21 mouse cellular contexts compared by ENCODE assay signal in genomic region chr13:37845641-37846040, GRCm38 (mm10).
DNase-seq lines count a peak whose midpoint lies in the region; ATAC-seq lines count a peak whose summit lies in the region.
"Had no signal": no experiment of that assay in that cellular context is flagged by ENCODE, and none has a peak within 500 bp of the region (broad histone marks: within the 10 kb centered on the region; RNA-seq: fewer than 3 reads in every experiment).

No protein-coding gene starts in this region.

- H3K36me3 ChIP-seq in heart, embryonic 13.5 days: no peaks in the 10 kb centered on the region
- peaks cover 3% of the 10 kb centered on the region; the same call in 1 of the 2 replicates for H3K36me3 ChIP-seq in liver, embryonic 11.5 days (ENCODE audit: control insufficient read depth, insufficient read depth, low read length)
- no peaks in the 10 kb centered on the region for H3K36me3 ChIP-seq in liver, embryonic 12.5 days
- peaks cover 61% of the 10 kb centered on the region for H3K36me3 ChIP-seq in megakaryocyte, embryonic 14.5 days (replicated peaks; ENCODE audit: low read length)
- H3K36me3 ChIP-seq: neural tube, embryonic 13.5 days had no signal

- no peak for DNase-seq in heart, postnatal 36 days
- DNase-seq in liver, embryonic 11.5 days (ENCODE audit: low spot score): no peak
- DNase-seq in liver: no peak
- no peak for DNase-seq in cerebellum, postnatal 10 days
- DNase-seq in layer of hippocampus, adult 9-10 months (ENCODE audit: low spot score): no peak
- DNase-seq: B cell, adult 2 months; cerebellum, postnatal 36 days; heart, adult 2 months; kidney, adult 18-20 months; left cerebral cortex, postnatal 4 days; lung, embryonic 14.5 days; right cerebral cortex, postnatal 25 days; thymus, postnatal 36 days had no signal

- no peaks in the 10 kb centered on the region for H3K27me3 ChIP-seq in heart, embryonic 13.5 days (replicated peaks)
- H3K27me3 ChIP-seq in liver, embryonic 11.5 days (replicated peaks; ENCODE audit: control insufficient read depth, insufficient read depth, low read length): no peaks in the 10 kb centered on the region
- no peaks in the 10 kb centered on the region for H3K27me3 ChIP-seq in liver, embryonic 12.5 days (replicated peaks)
- no peaks in the 10 kb centered on the region for H3K27me3 ChIP-seq in megakaryocyte, embryonic 14.5 days (replicated peaks)
- H3K27me3 ChIP-seq: neural tube, embryonic 13.5 days; Patski had no signal

- H3K27ac ChIP-seq in heart, embryonic 13.5 days (replicated peaks): 0 out of 2 replicates have a peak overlapping the region, but pooled peaks have one; percentile 24
- peak overlapping the region; percentile 6 for H3K27ac ChIP-seq in liver, embryonic 11.5 days (ENCODE audit: low read depth, low read length)
- peak overlapping the region; percentile 59 for H3K27ac ChIP-seq in liver, embryonic 12.5 days
- H3K27ac ChIP-seq: heart, adult 2 months; layer of hippocampus, adult 2 months; neural tube, embryonic 13.5 days had no signal

- H3K4me2 ChIP-seq in heart, embryonic 13.5 days: no peak overlapping the region
- H3K4me2 ChIP-seq in liver, embryonic 11.5 days: peak overlapping the region; percentile 36
- H3K4me2 ChIP-seq in liver, embryonic 12.5 days: 0 out of 2 replicates have a peak overlapping the region, but pooled peaks have one; percentile 13
- H3K4me2 ChIP-seq: lung, embryonic 14.5 days; neural tube, embryonic 13.5 days had no signal

- H3K9me3 ChIP-seq in heart, embryonic 13.5 days: no peaks in the 10 kb centered on the region
- no peaks in the 10 kb centered on the region for H3K9me3 ChIP-seq in liver, embryonic 11.5 days (ENCODE audit: control insufficient read depth, low read length)
- H3K9me3 ChIP-seq in liver, embryonic 12.5 days (replicated peaks): no peaks in the 10 kb centered on the region
- no peaks in the 10 kb centered on the region for H3K9me3 ChIP-seq in megakaryocyte, embryonic 14.5 days
- H3K9me3 ChIP-seq: neural tube, embryonic 13.5 days had no signal

- intact Hi-C loops in heart, postnatal 36 days (cut with DNase I): no loop called here

- H3K4me3 ChIP-seq in heart, embryonic 13.5 days: no peak overlapping the region
- H3K4me3 ChIP-seq in liver, embryonic 11.5 days (ENCODE audit: low read depth, low read length): no peak overlapping the region
- no peak overlapping the region for H3K4me3 ChIP-seq in liver, embryonic 12.5 days
- peak overlapping the region; percentile 70 for H3K4me3 ChIP-seq in megakaryocyte, embryonic 14.5 days (replicated peaks)
- H3K4me3 ChIP-seq: heart, adult 2 months; layer of hippocampus, adult 2 months; neural tube, embryonic 13.5 days had no signal

- peaks cover 44% of the 10 kb centered on the region for H3K4me1 ChIP-seq in heart, embryonic 13.5 days
- peaks cover 48% of the 10 kb centered on the region for H3K4me1 ChIP-seq in liver, embryonic 11.5 days (replicated peaks; ENCODE audit: control insufficient read depth, insufficient read depth, low read length)
- peaks cover 82% of the 10 kb centered on the region for H3K4me1 ChIP-seq in liver, embryonic 12.5 days
- H3K4me1 ChIP-seq in megakaryocyte, embryonic 14.5 days: peaks cover 92% of the 10 kb centered on the region

- 69% methylated on average over 7 of the region's 7 CpGs for WGBS in heart, embryonic 13.5 days
- 60% methylated on average over 7 of the region's 7 CpGs for WGBS in liver, embryonic 11.5 days
- 44% methylated on average over 7 of the region's 7 CpGs for WGBS in liver, embryonic 12.5 days (ENCODE audit: insufficient replicate concordance)

- no peak for ATAC-seq in heart, embryonic 13.5 days (ENCODE audit: extremely low read depth, insufficient number of reproducible peaks, low FRiP score, low TSS enrichment)
- ATAC-seq in liver, embryonic 11.5 days (replicated peaks; ENCODE audit: low FRiP score): no peak
- no peak for ATAC-seq in liver, embryonic 12.5 days
- ATAC-seq: forebrain, embryonic 16.5 days; hindbrain, embryonic 16.5 days; Patski had no signal

- no peak overlapping the region for H3K9ac ChIP-seq in heart, embryonic 13.5 days
- H3K9ac ChIP-seq in liver, embryonic 11.5 days (ENCODE audit: low read depth, low read length): no peak overlapping the region
- no peak overlapping the region for H3K9ac ChIP-seq in liver, embryonic 12.5 days
- H3K9ac ChIP-seq: lung, embryonic 14.5 days; neural tube, embryonic 13.5 days had no signal

Comparison
In these comparisons a context has a peak if more than half of its experiments do, and no peak if none do; other contexts are left out.
1. H3K27ac ChIP-seq: peak in every context shown above with its lines; median percentile 59 in liver, embryonic 12.5 days; 24 in heart, embryonic 13.5 days; 6 in liver, embryonic 11.5 days.